Mouse (Mus musculus): ENCODE measurements at regions not wholly inside any gene's neighbourhood (a gene's known extent, or its start where the extent isn't known, plus 50 kb on each side); places are given as distances from the start of the nearest gene placed in this dataset.

- TF ChIP-seq NRF1 (IDR thresholded peaks at IDR 0.05; ENCODE audit: low read depth, low read length) (no peak), POLR2A (IDR thresholded peaks at IDR 0.05; ENCODE audit: low read depth, low read length) (no peak), TCF12 (IDR thresholded peaks at IDR 0.05; ENCODE audit: low read depth, low read length) (no peak), CTCF (conservative IDR thresholded peaks at IDR 0.05 in 1 of 2, IDR thresholded peaks at IDR 0.05 in 1 of 2; ENCODE audit: low read depth in 2 of 2, low read length in 2 of 2) (no peak), EP300 (IDR thresholded peaks at IDR 0.05; ENCODE audit: low read length) (no peak), POLR2AphosphoS2 (IDR thresholded peaks at IDR 0.05; ENCODE audit: low read depth, low read length) (no peak), SIN3A (IDR thresholded peaks at IDR 0.05; ENCODE audit: low read length) (no peak), USF1 (IDR thresholded peaks at IDR 0.05; ENCODE audit: low read depth, low read length) (no peak), IRF4 (IDR thresholded peaks at IDR 0.05; ENCODE audit: low read depth, low read length) (no peak), USF2 (conservative IDR thresholded peaks at IDR 0.05; ENCODE audit: low read depth, low read length) (no peak), ZNF384 (IDR thresholded peaks at IDR 0.05; ENCODE audit: low read depth, low read length) (no peak), HCFC1 (IDR thresholded peaks at IDR 0.05; ENCODE audit: low read depth, low read length) (no peak), KAT2A (IDR thresholded peaks at IDR 0.05; ENCODE audit: insufficient replicate concordance, low read length) (no peak)
Observed at GRCm38 (mm10) chr2:30698758-30699535, 104.1 kb downstream of the Cstad start.

Measured in CH12.LX (cell line).